Mouse (Mus musculus): ENCODE results near the gene En1. TPM values are rescaled to one million over a fixed set of nuclear protein-coding genes. Genes with fewer than 3 reads are reported as not detected.

Gene En1
- not detected for polyA plus RNA-seq (2014; fragmentation: Illumina TruSeq; extraction: RNeasy Lipid Tissue Mini Kit (QIAGEN cat#74804); ENCODE audit: low read depth, low replicate concordance)

DNA sequence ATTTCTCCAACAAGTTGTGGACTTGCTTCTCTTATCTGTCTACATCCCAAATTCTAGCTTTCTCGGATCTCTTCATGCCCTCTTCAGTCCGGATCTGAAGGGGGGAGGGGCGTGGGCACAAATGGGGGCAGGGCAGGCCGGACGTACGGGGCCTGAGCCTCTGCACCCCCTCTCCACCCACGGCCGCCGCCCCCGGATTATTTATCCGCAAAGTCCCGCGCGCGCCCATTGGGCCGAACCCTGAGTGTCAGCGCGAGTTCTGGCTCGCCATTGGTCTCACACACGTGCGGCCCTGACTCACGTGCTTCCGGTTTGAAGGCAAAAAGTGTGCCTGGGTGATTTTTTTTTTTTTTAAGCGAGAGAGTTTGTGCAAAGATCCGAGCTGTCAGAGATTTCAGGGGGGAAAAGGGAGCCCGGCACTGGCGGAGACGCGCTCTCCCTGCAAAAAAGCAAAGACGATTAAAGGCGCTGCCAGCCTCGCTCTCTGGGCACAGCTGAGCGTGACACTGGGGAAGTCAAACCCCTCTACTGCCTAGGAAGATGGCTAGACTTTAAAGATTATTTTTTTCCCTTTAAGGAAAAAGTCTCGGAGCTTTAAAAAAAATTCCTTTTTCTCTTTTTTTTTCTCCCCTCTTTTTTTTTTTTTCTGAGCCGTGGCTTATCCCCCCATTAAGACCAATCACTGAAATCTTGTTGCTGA, at the start of gene En1:
TSS of gene En1 (plus strand) at position 388 of the 700 bp plus-strand sequence.

Other genes starting within 250 kb of the En1 start
- not detected for gene Marco, start 97.4 kb upstream of the En1 start, polyA plus RNA-seq (2014; fragmentation: Illumina TruSeq; extraction: RNeasy Lipid Tissue Mini Kit (QIAGEN cat#74804); ENCODE audit: low read depth, low replicate concordance)

All from kidney, adult 10 weeks (tissue).